Mouse (Mus musculus) heart, embryonic 14.5 days (tissue): ENCODE measurements at regions not wholly inside any gene's neighbourhood (a gene's known extent, or its start where the extent isn't known, plus 50 kb on each side); places are given as distances from the start of the nearest gene placed in this dataset.

Experiments used
- ATAC-seq: fragments of 200-750 bp; cut with Nextera tagmentation; 2 replicates; pipeline ENCODE4 v1.8.0; 2017; ENCODE audit warnings: low read depth, moderate TSS enrichment; ENCODE audit not compliant: insufficient number of reproducible peaks, insufficient read depth, low FRiP score
- H3K27ac ChIP-seq, 2 experiments: fragments of 200-500 bp in 1 of 2; fragments of 300-500 bp in 1 of 2; sonication (generic) in 1 of 2; replicated peaks in 1 of 2; 2 replicates each; pipeline ENCODE4 v1.5.1; 2012 to 2014; ENCODE audit warnings: low read depth in 2 of 2, low read length in 2 of 2, control low read depth in 1 of 2, mild to moderate bottlenecking in 1 of 2, mixed read lengths in 1 of 2; ENCODE audit not compliant: control insufficient read depth in 1 of 2, insufficient read depth in 1 of 2
- H3K27me3 ChIP-seq: fragments of 300-500 bp; sonication (generic); 2 replicates; pipeline ENCODE4 v1.6.1; 2014; ENCODE audit warnings: mild to moderate bottlenecking, low read length, control low read depth; ENCODE audit not compliant: control insufficient read depth, insufficient read depth
- H3K36me3 ChIP-seq: fragments of 300-500 bp; sonication (generic); 2 replicates; pipeline ENCODE4 v1.6.1; 2014; ENCODE audit warnings: mild to moderate bottlenecking, control low read depth, low read length, mixed read lengths; ENCODE audit not compliant: control insufficient read depth, insufficient read depth
- H3K4me1 ChIP-seq, 2 experiments: fragments of 200-500 bp in 1 of 2; fragments of 300-500 bp in 1 of 2; sonication (generic) in 1 of 2; 2 replicates each; pipeline ENCODE4 v1.6.1; 2012 to 2014; ENCODE audit warnings: low read length in 2 of 2, control low read depth in 1 of 2, mixed read lengths in 1 of 2; ENCODE audit not compliant: control insufficient read depth in 2 of 2, insufficient read depth in 2 of 2
- H3K4me2 ChIP-seq: fragments of 300-500 bp; sonication (generic); 2 replicates; pipeline ENCODE4 v1.6.1; 2014; ENCODE audit warnings: mild to moderate bottlenecking, low read length
- H3K4me3 ChIP-seq, 2 experiments: fragments of 200-500 bp in 1 of 2; fragments of 300-500 bp in 1 of 2; sonication (generic) in 1 of 2; 2 replicates each; pipeline ENCODE4 v1.5.1; 2012 to 2014; ENCODE audit warnings: low read length in 2 of 2, mild to moderate bottlenecking in 2 of 2, control low read depth in 1 of 2, low read depth in 1 of 2, moderate library complexity in 1 of 2; ENCODE audit not compliant: control insufficient read depth in 1 of 2, insufficient read depth in 1 of 2
- H3K9ac ChIP-seq: fragments of 300-500 bp; sonication (generic); 2 replicates; pipeline ENCODE4 v1.6.1; 2014; ENCODE audit warnings: mild to moderate bottlenecking, low read length
- H3K9me3 ChIP-seq: fragments of 300-500 bp; sonication (generic); 2 replicates; pipeline ENCODE4 v1.6.1; 2016; ENCODE audit warnings: low read length, control low read depth; ENCODE audit not compliant: control insufficient read depth
- WGBS: fragments of 180-500 bp; shearing (Covaris S2); extraction: QIAGEN DNeasy Blood & Tissue Kit; methylation state at CpG from one replicate; pipeline ENCODE4 v1.1.7; 2014; 5-methylcytosine and 5-hydroxymethylcytosine counted together

DNA sequence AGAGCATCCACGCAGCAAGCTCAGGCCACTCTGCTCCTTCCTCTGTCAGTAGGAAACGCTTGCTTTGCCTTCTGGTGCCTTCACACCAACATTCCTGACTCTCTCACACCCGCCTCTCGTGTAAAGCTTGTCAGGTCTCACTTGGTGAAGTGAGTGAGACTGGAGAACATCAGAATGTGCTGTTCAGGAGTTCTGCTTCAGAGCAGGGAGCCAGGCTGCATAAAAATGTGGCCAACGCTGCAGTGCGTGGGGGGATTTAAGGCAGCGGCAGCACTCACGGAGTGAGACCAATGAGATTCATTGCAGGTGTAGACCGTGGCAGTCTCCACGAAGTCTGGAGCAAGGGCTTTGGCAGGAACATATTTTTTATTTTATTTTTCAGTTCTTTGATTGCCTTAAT is 121.0 kb upstream of the Mpdz start:
- peak; percentile 61; the same call in 1 of the 2 replicates for ATAC-seq
- peak overlapping the region; percentile 24 to 70 for H3K27ac ChIP-seq
- peak overlapping the region; percentile 54 for H3K4me2 ChIP-seq
- H3K9ac ChIP-seq = peak overlapping the region; percentile 38
- no peaks in the 10 kb centered on the region for H3K27me3 ChIP-seq
- WGBS = 13% methylated on average over 10 of the region's 10 CpGs
- H3K36me3 ChIP-seq = no peaks in the 10 kb centered on the region
- H3K4me1 ChIP-seq = peaks cover 21 to 31% of the 10 kb centered on the region in 2 experiments
- no peaks in the 10 kb centered on the region for H3K9me3 ChIP-seq
- no peak overlapping the region for H3K4me3 ChIP-seq

GRCm38 (mm10) chr4:81561453-81561852 is 118.8 kb upstream of the Mpdz start:
- H3K9me3 ChIP-seq = no peaks in the 10 kb centered on the region
- H3K9ac ChIP-seq = no peak overlapping the region
- H3K27ac ChIP-seq = peak overlapping the region; percentile 46 to 58; a peak in 3 of 4 replicates
- no peak overlapping the region for H3K4me3 ChIP-seq
- H3K27me3 ChIP-seq = no peaks in the 10 kb centered on the region
- WGBS = 19% methylated on average over 4 of the region's 4 CpGs
- H3K4me2 ChIP-seq = no peak overlapping the region
- ATAC-seq = no peak
- H3K36me3 ChIP-seq = no peaks in the 10 kb centered on the region
- peaks cover 17 to 26% of the 10 kb centered on the region in 2 experiments for H3K4me1 ChIP-seq

- Histone ChIP-seq H3K36me3 (no peaks in the 10 kb centered on the region), H3K4me3 (no peak overlapping the region), H3K4me1 (no peaks in the 10 kb centered on the region), H3K9ac (no peak overlapping the region), H3K9me3 (no peaks in the 10 kb centered on the region; the same call in 1 of the 2 replicates), H3K27ac (no peak overlapping the region), H3K4me2 (no peak overlapping the region), H3K27me3 (no peaks in the 10 kb centered on the region)
- no peak for ATAC-seq
- 74% methylated on average over 4 of the region's 4 CpGs for WGBS
Observed at GRCm38 (mm10) chr4:81550816-81551215, 108.2 kb upstream of the Mpdz start.

- Histone ChIP-seq H3K4me1 (no peaks in the 10 kb centered on the region), H3K9ac (no peak overlapping the region), H3K4me2 (no peak overlapping the region), H3K27ac (no peak overlapping the region), H3K27me3 (no peaks in the 10 kb centered on the region), H3K36me3 (no peaks in the 10 kb centered on the region), H3K9me3 (no peaks in the 10 kb centered on the region; the same call in 1 of the 2 replicates), H3K4me3 (no peak overlapping the region)
- WGBS = 72% methylated on average over 4 of the region's 4 CpGs
- no peak for ATAC-seq
Observed at GRCm38 (mm10) chr4:81550256-81550655, 107.6 kb upstream of the Mpdz start.

DNA sequence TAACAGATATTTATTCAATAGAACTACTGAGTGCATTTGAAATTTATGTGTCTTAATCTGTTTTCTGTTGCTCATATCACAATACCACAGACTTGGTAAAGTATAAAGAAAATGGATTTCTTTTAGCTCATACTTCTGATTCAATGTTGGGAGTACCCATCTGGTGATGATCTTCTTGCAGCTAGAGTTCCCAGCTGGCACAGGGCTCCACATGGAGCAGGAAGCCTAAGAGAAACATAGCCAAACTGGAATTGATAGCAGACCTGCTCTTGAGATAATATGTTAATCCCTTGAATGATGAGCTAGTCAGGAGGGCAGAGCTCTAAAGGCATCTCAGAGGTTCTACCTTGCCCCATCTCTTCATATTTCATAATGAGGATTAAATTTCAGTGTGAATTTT is 97.9 kb upstream of the Mpdz start:
- no peaks in the 10 kb centered on the region for H3K4me1 ChIP-seq
- H3K27ac ChIP-seq = no peak overlapping the region
- H3K27me3 ChIP-seq = no peaks in the 10 kb centered on the region
- no peak overlapping the region for H3K4me2 ChIP-seq
- no peaks in the 10 kb centered on the region for H3K36me3 ChIP-seq
- H3K4me3 ChIP-seq = no peak overlapping the region
- no peak overlapping the region for H3K9ac ChIP-seq
- no peak for ATAC-seq
- H3K9me3 ChIP-seq = no peaks in the 10 kb centered on the region

GRCm38 (mm10) chr4:81539551-81539950 is 96.9 kb upstream of the Mpdz start:
- Histone ChIP-seq H3K27me3 (no peaks in the 10 kb centered on the region), H3K4me2 (no peak overlapping the region), H3K9ac (no peak overlapping the region), H3K4me3 (no peak overlapping the region), H3K9me3 (no peaks in the 10 kb centered on the region), H3K27ac (no peak overlapping the region), H3K4me1 (no peaks in the 10 kb centered on the region), H3K36me3 (no peaks in the 10 kb centered on the region)
- WGBS = 73% methylated on average over 3 of the region's 3 CpGs
- ATAC-seq = no peak

DNA sequence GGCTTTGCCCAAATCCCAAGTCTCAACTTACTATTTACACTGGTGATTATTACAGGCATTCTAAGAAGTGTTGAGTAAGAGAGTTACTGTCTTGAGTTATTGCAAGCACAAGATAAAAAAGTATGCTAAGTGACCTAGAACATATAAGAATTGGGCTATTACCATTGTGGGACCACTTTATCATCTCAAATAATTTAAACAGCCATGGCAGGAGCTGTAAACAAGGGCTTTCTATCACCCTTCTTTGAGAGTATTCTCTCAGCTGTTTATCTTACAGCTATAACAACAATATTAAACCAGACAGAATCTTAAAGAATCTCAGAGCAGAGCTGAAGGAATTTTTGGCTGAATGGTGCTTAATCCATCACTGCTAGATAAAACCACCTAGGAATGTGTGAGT is 94.2 kb upstream of the Mpdz start:
- no peaks in the 10 kb centered on the region for H3K9me3 ChIP-seq
- no peak overlapping the region for H3K4me2 ChIP-seq
- no peaks in the 10 kb centered on the region for H3K36me3 ChIP-seq
- no peak overlapping the region for H3K27ac ChIP-seq
- H3K4me1 ChIP-seq = no peaks in the 10 kb centered on the region
- H3K9ac ChIP-seq = no peak overlapping the region
- H3K27me3 ChIP-seq = no peaks in the 10 kb centered on the region
- no peak for ATAC-seq
- no peak overlapping the region for H3K4me3 ChIP-seq

DNA sequence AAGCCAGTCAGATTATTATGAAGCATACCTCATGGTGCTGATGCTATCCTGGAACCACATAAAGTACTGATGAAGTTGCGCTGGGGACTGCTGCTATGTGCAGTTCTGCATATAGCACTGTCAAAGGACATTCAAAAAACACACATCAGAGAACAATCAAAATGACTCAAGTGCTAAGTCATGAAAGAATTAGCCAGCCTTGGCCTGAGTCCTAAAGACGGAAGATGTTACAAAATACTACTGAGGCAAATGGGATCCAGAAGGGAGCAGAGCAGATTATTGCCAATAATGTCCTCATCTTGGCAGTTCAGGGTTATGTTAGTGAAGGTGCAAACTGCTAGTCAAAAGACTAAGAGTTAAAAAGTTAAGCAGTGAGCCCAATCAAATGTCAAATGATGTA is 87.9 kb upstream of the Mpdz start:
- 71% methylated on average over 2 of the region's 2 CpGs for WGBS
- ATAC-seq = no peak

More for the DNA sequence above, 87.9 kb upstream of the Mpdz start:
- H3K9me3 ChIP-seq = no peaks in the 10 kb centered on the region
- no peaks in the 10 kb centered on the region for H3K4me1 ChIP-seq
- no peak overlapping the region for H3K4me2 ChIP-seq
- no peaks in the 10 kb centered on the region for H3K27me3 ChIP-seq
- H3K36me3 ChIP-seq = no peaks in the 10 kb centered on the region
- H3K9ac ChIP-seq = no peak overlapping the region
- no peak overlapping the region for H3K27ac ChIP-seq
- H3K4me3 ChIP-seq = no peak overlapping the region
